Mouse (Mus musculus) NIH3T3 (cell line): ENCODE results near the gene Mrpl52.
A peak's percentile ranks its signal among the peaks of the same experiment; 100 is the strongest.

Experiments
- DNase-seq: peaks from one replicate; pipeline ENCODE4 v3.0.0-alpha.2; 2012; ENCODE audit warnings: low read depth

The Mrpl52 gene

GRCm38 (mm10) chr14:54432837-54433830 lies 6.4 kb downstream of the Mrpl52 start:
- DNase-seq = peak; percentile 83

- DNase-seq = peak; percentile 69
Measured at GRCm38 (mm10) chr14:54433941-54434531, 7.3 kb downstream of the Mrpl52 start.

GRCm38 (mm10) chr14:54435194-54435918 lies 8.6 kb downstream of the Mrpl52 start:
- DNase-seq = peak; percentile 76

- no peak for DNase-seq
Measured at GRCm38 (mm10) chr14:54439155-54439554, 12.4 kb downstream of the Mrpl52 start.

GRCm38 (mm10) chr14:54439610-54440009 lies 12.9 kb downstream of the Mrpl52 start:
- DNase-seq = no peak

GRCm38 (mm10) chr14:54440538-54440937 lies 13.8 kb downstream of the Mrpl52 start:
- no peak for DNase-seq

GRCm38 (mm10) chr14:54441365-54441764 lies 14.7 kb downstream of the Mrpl52 start:
- peak; percentile 44 for DNase-seq

GRCm38 (mm10) chr14:54442548-54442947 lies 15.8 kb downstream of the Mrpl52 start:
- no peak for DNase-seq

- peak; percentile 95 for DNase-seq
Measured at GRCm38 (mm10) chr14:54443196-54443595, 16.5 kb downstream of the Mrpl52 start.

- peak; percentile 96 for DNase-seq
Measured at GRCm38 (mm10) chr14:54443712-54444618, 17.3 kb downstream of the Mrpl52 start.

- DNase-seq = peak; percentile 93
Measured at GRCm38 (mm10) chr14:54445476-54445875, 18.8 kb downstream of the Mrpl52 start.

GRCm38 (mm10) chr14:54453566-54453965 lies 26.9 kb downstream of the Mrpl52 start:
- no peak for DNase-seq

- DNase-seq = no peak
Measured at GRCm38 (mm10) chr14:54454669-54455528, 28.2 kb downstream of the Mrpl52 start.

- DNase-seq = no peak
Measured at GRCm38 (mm10) chr14:54457907-54458569, 31.3 kb downstream of the Mrpl52 start.

- no peak for DNase-seq
Measured at GRCm38 (mm10) chr14:54462146-54462545, 35.4 kb downstream of the Mrpl52 start.

GRCm38 (mm10) chr14:54463108-54463958 lies 36.6 kb downstream of the Mrpl52 start:
- DNase-seq = no peak

GRCm38 (mm10) chr14:54463959-54464292 lies 37.2 kb downstream of the Mrpl52 start, which contains the start of gene Lrp10:
Gene Lrp10, plus strand, starts transcription at chr14:54464137.
- DNase-seq = peak; percentile 85

- DNase-seq = peak; percentile 82
Measured at GRCm38 (mm10) chr14:54464293-54465005, 37.7 kb downstream of the Mrpl52 start.
